16 mouse cellular contexts compared by ENCODE assay signal in the genomic region with DNA sequence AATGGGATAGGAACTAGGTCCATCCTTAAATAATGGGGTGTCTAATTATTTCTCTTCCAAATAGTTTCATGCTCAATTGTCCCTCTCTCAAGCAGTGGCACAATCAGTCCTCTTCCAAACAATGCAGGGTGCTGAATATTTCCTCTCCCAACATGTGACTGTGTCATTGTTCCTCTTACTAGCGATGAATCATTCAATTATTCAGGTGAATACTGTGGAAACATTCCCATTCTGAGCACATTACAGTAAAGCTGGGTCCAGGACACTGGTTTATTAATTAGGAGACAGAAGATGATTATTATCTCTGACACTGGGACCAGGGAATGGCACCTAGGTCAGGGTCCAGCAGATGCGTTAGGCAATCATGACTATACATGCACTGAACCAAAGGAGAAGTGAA.
"Had no signal": no experiment of that assay in that cellular context is flagged by ENCODE, and none has a peak within 500 bp of the region (broad histone marks: within the 10 kb centered on the region; RNA-seq: fewer than 3 reads in every experiment).

No protein-coding gene starts in this region.

- H3K36me3 ChIP-seq: neural tube, embryonic 12.5 days; neural tube, embryonic 13.5 days; neural tube, embryonic 15.5 days; stomach, embryonic 15.5 days had no signal

- H3K27me3 ChIP-seq: neural tube, embryonic 12.5 days; neural tube, embryonic 13.5 days; neural tube, embryonic 15.5 days; stomach, embryonic 15.5 days had no signal

- H3K4me3 ChIP-seq: neural tube, embryonic 12.5 days; neural tube, embryonic 13.5 days; neural tube, embryonic 15.5 days; stomach, embryonic 15.5 days had no signal

- H3K9ac ChIP-seq: neural tube, embryonic 12.5 days; neural tube, embryonic 13.5 days; neural tube, embryonic 15.5 days; stomach, embryonic 15.5 days had no signal

- H3K4me2 ChIP-seq: neural tube, embryonic 12.5 days; neural tube, embryonic 13.5 days; neural tube, embryonic 15.5 days; stomach, embryonic 15.5 days had no signal

- H3K27ac ChIP-seq: neural tube, embryonic 12.5 days; neural tube, embryonic 13.5 days; neural tube, embryonic 15.5 days; stomach, embryonic 15.5 days; stomach, postnatal 0 days had no signal

- H3K9me3 ChIP-seq: neural tube, embryonic 12.5 days; neural tube, embryonic 13.5 days; neural tube, embryonic 15.5 days; stomach, embryonic 15.5 days had no signal

- DNase-seq: right cerebral cortex, adult 18-20 months; right cerebral cortex, postnatal 14 days; right cerebral cortex, postnatal 25 days; right cerebral cortex, postnatal 4 days; spleen, adult 18-20 months; thymus, adult 18-20 months; thymus, adult 2 months; thymus, postnatal 14 days; thymus, postnatal 25 days; thymus, postnatal 36 days; thymus, postnatal 4 days had no signal

- H3K4me1 ChIP-seq: neural tube, embryonic 12.5 days; neural tube, embryonic 13.5 days; neural tube, embryonic 15.5 days; stomach, embryonic 15.5 days had no signal
